Mouse (Mus musculus) heart, postnatal 0 days (tissue): ENCODE data around the gene 4930449I24Rik. TPM values are rescaled to one million over a fixed set of nuclear protein-coding genes. Genes with fewer than 3 reads are reported as not detected.
"Not testable (repeated sequence)": the region's sequence is repeated elsewhere in the genome, so short reads cannot be mapped to it uniquely, and the experiment has no call there.

Source experiments
- ATAC-seq: fragments of 200-750 bp; cut with Nextera tagmentation; 2 replicates; pipeline ENCODE4 v1.8.0; 2017; ENCODE audit warnings: low read depth, moderate number of reproducible peaks, moderate library complexity; ENCODE audit not compliant: insufficient read depth
- DNase-seq: peaks from one replicate; pipeline ENCODE4 v3.0.0-alpha.2; 2016; ENCODE audit warnings: low spot score
- H3K27ac ChIP-seq: fragments of 300-500 bp; sonication (generic); 2 replicates; pipeline ENCODE4 v1.5.1; 2014; ENCODE audit warnings: low read depth, mild to moderate bottlenecking
- H3K27me3 ChIP-seq: fragments of 300-500 bp; sonication (generic); 2 replicates; pipeline ENCODE4 v1.6.1; 2014; ENCODE audit warnings: low read length, mixed read lengths; ENCODE audit not compliant: control insufficient read depth, insufficient read depth
- H3K36me3 ChIP-seq: fragments of 300-500 bp; sonication (generic); replicated peaks from 2 replicates; pipeline ENCODE4 v1.6.1; 2014; ENCODE audit warnings: low read length, mixed read lengths; ENCODE audit not compliant: control insufficient read depth, insufficient read depth
- H3K4me1 ChIP-seq: fragments of 300-500 bp; sonication (generic); 2 replicates; pipeline ENCODE4 v1.6.1; 2014; ENCODE audit warnings: antibody characterized with exemption; ENCODE audit not compliant: control insufficient read depth, insufficient read depth
- H3K4me2 ChIP-seq: fragments of 300-500 bp; sonication (generic); 2 replicates; pipeline ENCODE4 v1.6.1; 2014; ENCODE audit warnings: low read depth, mild to moderate bottlenecking, low read length, moderate library complexity
- H3K4me3 ChIP-seq: fragments of 300-500 bp; sonication (generic); 2 replicates; pipeline ENCODE4 v1.5.1; 2014; ENCODE audit warnings: low read depth, low read length
- H3K9ac ChIP-seq: fragments of 300-500 bp; sonication (generic); replicated peaks from 2 replicates; pipeline ENCODE4 v1.6.1; 2014; ENCODE audit warnings: low read depth, low read length, mixed read lengths
- H3K9me3 ChIP-seq: fragments of 300-500 bp; sonication (generic); replicated peaks from 2 replicates; pipeline ENCODE4 v1.6.1; 2016; ENCODE audit warnings: low read length; ENCODE audit not compliant: control insufficient read depth
- CTCF ChIP-seq: IDR thresholded peaks from 2 replicates; pipeline ENCODE4 v1.5.1; 2016; ENCODE audit warnings: antibody characterized with exemption, control low read depth, low read depth
- EP300 ChIP-seq: IDR thresholded peaks from 2 replicates; pipeline ENCODE4 v1.6.1; 2016; ENCODE audit warnings: antibody characterized with exemption, low read depth
- WGBS: fragments of 180-500 bp; shearing (Covaris S2); extraction: QIAGEN DNeasy Blood & Tissue Kit; methylation state at CpG from one replicate; pipeline ENCODE4 v1.1.7; 2014; 5-methylcytosine and 5-hydroxymethylcytosine counted together
- polyA plus RNA-seq: library from polyadenylated mRNA; unstranded; fragments of >200 nt; fragmentation: Nextera tagmentation; extraction: Ambion mirVana; gene quantifications from 2 replicates; pipeline ENCODE4 v1.2.1, GENCODE M21; 2015
- total RNA-seq: library from RNA; depleted of rRNA; stranded (reverse); fragments of >200 nt; gene quantifications from 2 replicates; pipeline ENCODE4 v1.2.3, GENCODE M21; 2014; ENCODE audit warnings: low replicate concordance

4930449I24Rik gene
- total and polyA plus RNA-seq, 2 experiments from 2014 or later: not detected

DNA sequence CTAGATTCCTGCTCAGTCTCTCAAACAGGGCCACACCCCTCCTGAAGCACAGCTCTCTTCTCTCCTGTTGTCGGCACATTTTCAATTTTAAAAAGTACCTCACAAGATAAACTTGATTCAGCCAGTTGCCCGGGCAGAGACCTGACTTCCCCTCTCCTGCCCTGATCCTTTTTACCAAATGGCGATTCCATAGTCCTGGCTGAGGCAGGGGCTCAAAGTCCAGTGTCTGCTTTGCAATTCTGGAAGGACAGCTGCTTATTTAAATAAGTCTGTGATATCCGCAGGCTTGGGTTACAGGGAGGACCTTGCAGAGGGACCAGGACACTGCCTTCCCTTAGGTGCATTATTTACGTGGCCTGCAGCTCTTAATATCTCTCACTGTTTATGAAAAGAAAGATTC, 30.9 kb upstream of the 4930449I24Rik start:
- ATAC-seq (no peak), DNase-seq (no peak)
- Histone ChIP-seq H3K27ac (no peak overlapping the region), H3K9me3 (no peaks in the 10 kb centered on the region), H3K36me3 (no peaks in the 10 kb centered on the region), H3K9ac (no peak overlapping the region), H3K27me3 (0 out of 2 replicates have a peak, but pooled peaks cover 3% of the 10 kb centered on the region), H3K4me1 (no peaks in the 10 kb centered on the region), H3K4me3 (no peak overlapping the region), H3K4me2 (no peak overlapping the region)
- WGBS: 68% methylated on average over 5 of the region's 5 CpGs
- no peak for TF ChIP-seq EP300
- no peak for TF ChIP-seq CTCF

DNA sequence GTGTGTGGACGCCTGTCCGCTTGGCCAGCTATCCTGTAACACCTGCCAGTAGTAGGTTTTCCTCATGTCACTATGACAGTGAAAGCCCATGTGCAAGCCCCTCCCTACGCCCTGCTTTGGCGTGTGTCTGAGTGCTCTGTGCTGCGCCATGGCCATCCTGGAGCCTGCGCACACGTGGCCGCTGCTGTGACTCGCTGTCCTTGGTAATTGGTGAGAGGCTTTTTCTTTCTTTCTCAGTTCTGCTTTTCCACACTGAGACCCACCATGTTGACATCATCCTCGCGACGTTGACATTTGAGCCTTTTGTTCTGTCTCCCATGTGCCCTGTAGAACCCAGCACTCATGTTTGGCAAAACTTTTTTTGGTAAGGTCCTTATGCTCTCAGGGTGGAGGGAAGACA, 30.4 kb upstream of the 4930449I24Rik start:
- no peak overlapping the region for H3K27ac ChIP-seq
- H3K4me1 ChIP-seq: no peaks in the 10 kb centered on the region
- WGBS: 90% methylated on average over 12 of the region's 12 CpGs
- H3K9ac ChIP-seq: no peak overlapping the region
- H3K36me3 ChIP-seq: no peaks in the 10 kb centered on the region
- ATAC-seq: no peak
- H3K27me3 ChIP-seq: 0 out of 2 replicates have a peak, but pooled peaks cover 3% of the 10 kb centered on the region
- no peaks in the 10 kb centered on the region for H3K9me3 ChIP-seq
- H3K4me2 ChIP-seq: no peak overlapping the region
- TF ChIP-seq EP300: no peak
- no peak for TF ChIP-seq CTCF
- H3K4me3 ChIP-seq: no peak overlapping the region
- DNase-seq: no peak

DNA sequence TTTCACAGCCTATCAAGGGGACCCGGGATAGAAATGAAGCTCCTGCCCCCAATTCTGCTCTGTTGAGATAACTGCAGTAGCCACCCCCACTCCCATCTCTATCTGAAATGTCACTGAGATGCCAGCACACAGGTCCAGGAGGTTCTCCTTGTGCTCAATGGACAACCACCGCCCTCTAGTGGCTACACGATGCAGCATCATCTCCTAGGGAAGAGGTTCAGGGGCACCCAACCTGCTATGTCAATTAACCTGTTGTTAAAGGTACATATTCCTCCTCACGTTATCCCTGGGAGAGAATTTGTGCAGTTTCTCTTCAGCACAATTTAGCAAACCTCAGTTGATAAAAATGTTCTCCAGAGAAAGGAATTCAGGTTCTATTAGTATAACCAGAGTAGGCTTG, 22.6 kb upstream of the 4930449I24Rik start:
- H3K27me3 ChIP-seq, H3K4me3 ChIP-seq, H3K4me1 ChIP-seq, H3K4me2 ChIP-seq, H3K9me3 ChIP-seq, DNase-seq, ATAC-seq, H3K9ac ChIP-seq, H3K36me3 ChIP-seq, H3K27ac ChIP-seq: not testable (repeated sequence)
- WGBS: 6% methylated on average over 4 of the region's 4 CpGs
- TF ChIP-seq CTCF: peak; percentile 53

DNA sequence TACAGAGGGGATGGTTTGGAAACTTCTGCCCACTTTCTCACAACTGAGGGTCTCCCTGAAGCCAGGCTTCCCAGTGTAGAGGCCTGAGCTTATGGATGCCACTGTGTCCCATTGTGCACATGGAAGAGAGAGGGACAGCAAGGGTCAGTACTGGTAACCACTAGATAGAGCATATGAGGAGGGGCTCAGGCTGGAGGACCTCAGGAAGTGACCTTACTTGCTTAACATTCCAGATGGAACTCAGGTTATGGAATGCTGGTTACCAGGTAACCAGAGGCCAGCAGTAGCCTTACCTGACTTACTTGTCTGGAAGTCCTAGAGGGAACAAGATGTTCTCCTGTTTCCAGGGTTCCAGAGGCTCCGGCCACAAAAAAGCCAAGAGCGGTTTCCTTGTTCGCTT, 20.5 kb upstream of the 4930449I24Rik start, which contains the start of gene Gm6408:
TSS of gene Gm6408 (plus strand) at position 301 of the 400 bp plus-strand sequence.
- DNase-seq, H3K36me3 ChIP-seq, H3K4me2 ChIP-seq, H3K4me3 ChIP-seq, H3K9me3 ChIP-seq, ATAC-seq, H3K9ac ChIP-seq, H3K27ac ChIP-seq, H3K4me1 ChIP-seq, H3K27me3 ChIP-seq: not testable (repeated sequence)
- WGBS: no CpG with 5 or more reads among the region's 3 CpGs

DNA sequence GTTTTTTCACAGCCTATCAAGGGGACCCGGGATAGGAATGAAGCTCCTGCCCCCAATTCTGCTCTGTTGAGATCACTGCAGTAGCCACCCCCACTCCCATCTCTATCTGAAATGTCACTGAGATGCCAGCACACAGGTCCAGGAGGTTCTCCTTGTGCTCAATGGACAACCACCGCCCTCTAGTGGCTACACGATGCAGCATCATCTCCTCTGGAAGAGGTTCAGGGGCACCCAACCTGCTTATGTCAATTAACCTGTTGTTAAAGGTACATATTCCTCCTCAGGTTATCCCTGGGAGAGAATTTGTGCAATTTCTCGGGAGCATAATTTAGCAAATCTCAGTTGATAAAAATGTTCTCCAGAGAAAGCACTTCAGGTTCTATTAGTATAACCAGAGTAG, 13.2 kb upstream of the 4930449I24Rik start:
- TF ChIP-seq CTCF: peak; percentile 20; the same call in 1 of the 2 replicates
- H3K27me3 ChIP-seq, H3K4me3 ChIP-seq, H3K9me3 ChIP-seq, H3K4me2 ChIP-seq, ATAC-seq, DNase-seq, H3K4me1 ChIP-seq, H3K9ac ChIP-seq, H3K36me3 ChIP-seq, H3K27ac ChIP-seq: not testable (repeated sequence)
- WGBS: 6% methylated on average over 3 of the region's 4 CpGs

GRCm38 (mm10) chr5:146491063-146491462, 11.1 kb upstream of the 4930449I24Rik start, which contains the start of gene Gm6370:
Gene Gm6370 (plus strand): TSS chr5:146491363.
- H3K4me3 ChIP-seq, H3K4me1 ChIP-seq, H3K9ac ChIP-seq, H3K36me3 ChIP-seq, H3K9me3 ChIP-seq, H3K27ac ChIP-seq, DNase-seq, H3K4me2 ChIP-seq, H3K27me3 ChIP-seq, ATAC-seq: not testable (repeated sequence)
- no CpG with 5 or more reads among the region's 5 CpGs for WGBS

DNA sequence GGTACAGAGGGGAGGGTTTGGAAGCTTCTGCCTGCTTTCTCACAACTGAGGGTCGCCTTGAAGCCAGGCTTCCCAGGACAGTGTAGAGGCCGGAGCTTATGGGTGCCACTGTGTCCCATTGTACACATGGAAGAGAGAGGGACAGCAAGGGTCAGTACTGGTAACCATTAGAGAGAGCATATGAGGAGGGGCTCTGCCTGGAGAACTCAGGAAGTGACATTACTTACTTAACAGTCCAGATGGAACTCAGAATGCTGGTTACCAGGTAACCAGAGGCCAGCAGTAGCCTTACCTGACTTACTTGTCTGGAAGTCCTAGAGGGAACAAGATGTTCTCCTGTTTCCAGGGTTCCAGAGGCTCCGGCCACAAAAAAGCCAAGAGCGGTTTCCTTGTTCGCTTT, 11.6 kb downstream of the 4930449I24Rik start, which contains the start of gene Gm3402:
TSS of gene Gm3402 (plus strand) at position 301 of the 400 bp plus-strand sequence.
- not testable (repeated sequence) for H3K4me1 ChIP-seq, H3K4me3 ChIP-seq, ATAC-seq, H3K9me3 ChIP-seq, H3K36me3 ChIP-seq, H3K4me2 ChIP-seq, H3K27ac ChIP-seq, DNase-seq, H3K9ac ChIP-seq, H3K27me3 ChIP-seq
- no CpG with 5 or more reads among the region's 5 CpGs for WGBS

DNA sequence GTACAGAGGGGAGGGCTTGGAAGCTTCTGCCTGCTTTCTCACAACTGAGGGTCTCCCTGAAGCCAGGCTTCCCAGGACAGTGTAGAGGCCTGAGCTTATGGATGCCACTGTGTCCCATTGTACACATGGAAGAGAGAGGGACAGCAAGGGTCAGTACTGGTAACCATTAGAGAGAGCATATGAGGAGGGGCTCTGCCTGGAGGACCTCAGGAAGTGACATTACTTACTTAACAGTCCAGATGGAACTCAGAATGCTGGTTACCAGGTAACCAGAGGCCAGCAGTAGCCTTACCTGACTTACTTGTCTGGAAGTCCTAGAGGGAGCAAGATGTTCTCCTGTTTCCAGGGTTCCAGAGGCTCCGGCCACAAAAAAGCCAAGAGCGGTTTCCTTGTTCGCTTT, 23.3 kb downstream of the 4930449I24Rik start, which contains the start of gene Gm3404:
TSS of gene Gm3404 (plus strand) at position 301 of the 400 bp plus-strand sequence.
- H3K4me2 ChIP-seq, ATAC-seq, H3K9me3 ChIP-seq, H3K4me1 ChIP-seq, H3K27ac ChIP-seq, H3K9ac ChIP-seq, H3K4me3 ChIP-seq, H3K27me3 ChIP-seq, DNase-seq, H3K36me3 ChIP-seq: not testable (repeated sequence)
- no CpG with 5 or more reads among the region's 3 CpGs for WGBS

- 79% methylated on average over 2 of the region's 3 CpGs for WGBS
- not testable (repeated sequence) for ATAC-seq, H3K4me1 ChIP-seq, H3K27me3 ChIP-seq, DNase-seq, H3K9ac ChIP-seq, H3K4me3 ChIP-seq, H3K27ac ChIP-seq, H3K9me3 ChIP-seq, H3K4me2 ChIP-seq, H3K36me3 ChIP-seq
Observed at GRCm38 (mm10) chr5:146537347-146537746, 35.1 kb downstream of the 4930449I24Rik start, which contains the start of gene Gm3409. Gene Gm3409 (plus strand): TSS chr5:146537647.
